ENCODE assay signal across 8 mouse cellular contexts in genomic region chr2:155019673-155020072, GRCm38 (mm10). TPM values are rescaled to one million over a fixed set of nuclear protein-coding genes. Genes with fewer than 3 reads are reported as not detected.
DNase-seq lines count a peak whose midpoint lies in the region; ATAC-seq lines count a peak whose summit lies in the region.

No protein-coding gene starts in this region.

- peak overlapping the region; percentile 83 for H3K27ac ChIP-seq in embryonic facial prominence, embryonic 10.5 days (replicated peaks)
- peak overlapping the region; percentile 86 for H3K27ac ChIP-seq in intestine, embryonic 15.5 days

- peak overlapping the region; percentile 92 for H3K4me2 ChIP-seq in intestine, embryonic 15.5 days (replicated peaks)

- under 1% methylated on average over 22 of the region's 22 CpGs for WGBS in embryonic facial prominence, embryonic 10.5 days
- under 1% methylated on average over 22 of the region's 22 CpGs for WGBS in intestine, embryonic 15.5 days

- peaks cover 15% of the 10 kb centered on the region for H3K4me1 ChIP-seq in embryonic facial prominence, embryonic 10.5 days
- H3K4me1 ChIP-seq in intestine, embryonic 15.5 days (replicated peaks) = no peaks in the 10 kb centered on the region

- H3K9ac ChIP-seq in intestine, embryonic 15.5 days = peak overlapping the region; percentile 46

- H3K27me3 ChIP-seq in embryonic facial prominence, embryonic 10.5 days (replicated peaks; ENCODE audit: low read depth, poor library complexity, severe bottlenecking) = peaks cover 47% of the 10 kb centered on the region
- no peaks in the 10 kb centered on the region for H3K27me3 ChIP-seq in intestine, embryonic 15.5 days (replicated peaks)

- peak; percentile 86 for ATAC-seq in intestine, embryonic 15.5 days
- ATAC-seq in megakaryocyte-erythroid progenitor cell, adult 5-6 weeks (replicated peaks; ENCODE audit: low FRiP score, low TSS enrichment, poor library complexity, severe bottlenecking) = peak; percentile 68

- H3K9me3 ChIP-seq in embryonic facial prominence, embryonic 10.5 days = no peaks in the 10 kb centered on the region
- H3K9me3 ChIP-seq in intestine, embryonic 15.5 days = no peaks in the 10 kb centered on the region

- H3K4me3 ChIP-seq in embryonic facial prominence, embryonic 10.5 days = peak overlapping the region; percentile 60
- H3K4me3 ChIP-seq in intestine, embryonic 15.5 days (replicated peaks) = peak overlapping the region; percentile 39

- intact Hi-C loops in left cerebral cortex, postnatal 14 days (cut with DNase I) = no loop called here

- peak; percentile 98 for DNase-seq in adrenal gland, postnatal 25 days
- peak; percentile 90 for DNase-seq in embryonic facial prominence, embryonic 10.5 days (ENCODE audit: low spot score)
- DNase-seq in gastrocnemius, postnatal 4 days (ENCODE audit: low spot score in 2 of 2) = peak; percentile 77 to 91
- DNase-seq in left cerebral cortex, postnatal 14 days (ENCODE audit: low spot score in 2 of 2) = peak; percentile 88 to 89
- DNase-seq in right cerebral cortex, postnatal 14 days = peak; percentile 86
- DNase-seq in urinary bladder, postnatal 4 days (ENCODE audit: low spot score in 2 of 2) = peak; percentile 82 to 93

- no peaks in the 10 kb centered on the region for H3K36me3 ChIP-seq in embryonic facial prominence, embryonic 10.5 days (replicated peaks)
- no peaks in the 10 kb centered on the region for H3K36me3 ChIP-seq in intestine, embryonic 15.5 days

RNA-seq across cellular contexts. Expression of gene Gm14226, which starts 1.6 kb away (rescaled TPM):
- 13.0 and 13.4 TPM in 2 replicates for total RNA-seq in adrenal gland, postnatal 25 days (2021)
- polyA plus RNA-seq in embryonic facial prominence, embryonic 10.5 days (2016; fragmentation: Nextera tagmentation; extraction: Ambion mirVana) = 0.88 and 1.3 TPM in 2 replicates
- not detected for total RNA-seq in gastrocnemius, postnatal 4 days (2021)
- polyA plus RNA-seq in intestine, embryonic 15.5 days (2015; fragmentation: Nextera tagmentation; extraction: Ambion mirVana) = 2.3 and 2.7 TPM in 2 replicates
- under 1 TPM; 0.13 to 0.18 TPM for total RNA-seq in left cerebral cortex, postnatal 14 days (2021)
- total RNA-seq in megakaryocyte-erythroid progenitor cell, adult 5-6 weeks (2014; fragmentation: Nextera tagmentation) = not detected in 2 replicates
- total RNA-seq in megakaryocyte-erythroid progenitor cell, adult 5-6 weeks (2017) = not detected in 2 replicates

RNA-seq across cellular contexts. Expression of gene Ahcy, which starts 54.6 kb away (rescaled TPM):
- 42.0 and 52.2 TPM in 2 replicates for total RNA-seq in adrenal gland, postnatal 25 days (2021)
- 105 and 109 TPM in 2 replicates for polyA plus RNA-seq in embryonic facial prominence, embryonic 10.5 days (2016; fragmentation: Nextera tagmentation; extraction: Ambion mirVana)
- total RNA-seq in gastrocnemius, postnatal 4 days (2021) = 10 to 100 TPM; 25.9 to 28.3 TPM
- 110 and 114 TPM in 2 replicates for polyA plus RNA-seq in intestine, embryonic 15.5 days (2015; fragmentation: Nextera tagmentation; extraction: Ambion mirVana)
- 10 to 100 TPM; 12.1 to 12.7 TPM for total RNA-seq in left cerebral cortex, postnatal 14 days (2021)
- total RNA-seq in megakaryocyte-erythroid progenitor cell, adult 5-6 weeks (2014; fragmentation: Nextera tagmentation) = 190 and 191 TPM in 2 replicates
- 97.0 and 141 TPM in 2 replicates for total RNA-seq in megakaryocyte-erythroid progenitor cell, adult 5-6 weeks (2017)

Comparison
In these comparisons a context has a peak if more than half of its experiments do, and no peak if none do; other contexts are left out.
1. Peak in every context shown above with its lines: DNase-seq, ATAC-seq, H3K4me3 ChIP-seq and H3K27ac ChIP-seq.
2. RNA of gene Gm14226, which starts 1.6 kb away (total RNA-seq): 13.0 to 13.4 TPM in adrenal gland, postnatal 25 days; 0.13 to 0.18 TPM in left cerebral cortex, postnatal 14 days, not detected in gastrocnemius, postnatal 4 days and not detected in megakaryocyte-erythroid progenitor cell, adult 5-6 weeks; every median in the first group is over 10 times any median in the second.